Mouse (Mus musculus): ENCODE data around the gene Zbtb32.

- TF ChIP-seq CTCF (IDR thresholded peaks at IDR 0.05; ENCODE audit: borderline replicate concordance, insufficient read depth, low read depth, low read length) (no peak), POLR2A (IDR thresholded peaks at IDR 0.05; ENCODE audit: borderline replicate concordance, insufficient read depth, low read length) (no peak)
Observed at GRCm38 (mm10) chr7:30600651-30601050, 1.9 kb upstream of the Zbtb32 start.

Measured in cerebellum, adult 2 months (tissue).